Mouse (Mus musculus): ENCODE data around the gene Sectm1a.
A peak's percentile ranks its signal among the peaks of the same experiment; 100 is the strongest.
"Not testable (repeated sequence)": the region's sequence is repeated elsewhere in the genome, so short reads cannot be mapped to it uniquely, and the experiment has no call there.

Gene Sectm1a

DNA sequence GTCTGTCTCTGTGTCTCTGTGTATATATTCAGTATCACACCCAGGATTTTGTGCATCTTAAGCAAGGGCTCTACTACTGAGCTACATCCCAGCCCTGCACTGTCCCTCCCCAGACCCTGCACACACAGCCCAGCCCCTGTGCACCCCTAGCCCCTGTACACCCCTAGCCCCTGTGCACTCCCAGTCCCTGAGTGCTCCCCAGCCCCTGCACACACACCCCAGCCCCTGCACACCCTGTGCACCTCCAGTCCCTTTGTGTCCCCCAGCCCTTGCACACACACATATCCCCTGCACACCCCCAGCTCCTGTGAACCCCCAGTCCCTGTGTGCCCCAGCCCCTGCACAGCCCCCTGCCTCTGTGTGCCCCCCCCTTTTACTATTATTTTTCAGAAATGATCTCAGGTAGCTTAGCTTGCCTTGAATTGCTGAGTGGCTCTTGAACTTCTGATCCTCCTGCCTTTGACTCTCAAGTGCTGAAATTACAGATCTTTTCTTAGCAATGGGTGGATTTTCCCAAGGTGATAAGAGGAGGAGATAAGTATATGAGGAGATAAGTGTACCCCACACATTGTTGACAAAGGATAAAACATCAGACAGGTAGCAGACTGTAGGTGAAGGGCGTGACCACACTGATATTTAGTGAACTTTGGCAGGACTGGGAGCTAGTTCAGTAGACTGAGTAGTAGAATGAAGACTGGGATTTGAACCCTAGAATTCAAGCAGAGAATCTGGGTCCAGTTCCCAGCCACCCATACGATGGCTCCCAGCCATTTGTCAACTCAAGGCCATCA is 8.9 kb upstream of the Sectm1a start:
- DNase-seq = no peak

DNA sequence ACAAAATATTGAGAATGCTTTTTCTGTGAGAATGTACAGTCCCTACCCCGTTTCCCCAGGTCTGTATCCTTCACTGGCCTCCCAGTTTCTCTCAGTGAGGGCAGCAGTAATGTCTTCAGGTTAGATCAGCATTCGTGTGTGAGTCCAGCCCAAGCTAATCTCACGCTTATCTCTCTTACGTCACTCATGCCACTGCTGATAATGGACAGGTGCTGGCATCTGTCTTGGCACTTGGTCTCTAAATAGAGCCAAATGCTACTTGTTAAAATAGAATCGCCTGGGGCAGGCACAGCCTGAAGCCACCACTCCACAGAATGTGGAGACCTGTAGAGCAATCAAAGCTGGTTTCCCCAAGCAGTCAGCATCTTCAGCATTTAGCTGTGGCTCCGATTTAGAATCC is 8.0 kb upstream of the Sectm1a start:
- DNase-seq = no peak

DNA sequence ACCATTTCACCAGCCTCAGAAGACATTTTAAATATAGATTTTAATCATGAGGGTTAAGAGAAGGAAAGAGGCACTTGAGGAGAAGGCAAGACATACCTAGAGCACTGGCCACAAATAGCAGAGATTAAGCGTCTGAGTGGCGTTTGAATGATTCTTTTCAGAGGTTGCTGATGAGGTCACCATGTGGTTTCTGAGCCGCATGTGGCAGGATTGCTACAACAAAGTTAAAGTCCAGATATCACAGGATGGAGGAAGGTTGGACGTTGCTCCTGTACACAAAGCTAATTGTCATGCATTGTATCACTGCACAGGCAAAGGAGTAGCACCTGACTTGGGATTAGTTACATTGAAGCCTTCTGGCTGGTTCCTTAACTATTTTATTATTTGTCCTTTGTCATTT is 5.3 kb upstream of the Sectm1a start:
- no peak for DNase-seq

DNA sequence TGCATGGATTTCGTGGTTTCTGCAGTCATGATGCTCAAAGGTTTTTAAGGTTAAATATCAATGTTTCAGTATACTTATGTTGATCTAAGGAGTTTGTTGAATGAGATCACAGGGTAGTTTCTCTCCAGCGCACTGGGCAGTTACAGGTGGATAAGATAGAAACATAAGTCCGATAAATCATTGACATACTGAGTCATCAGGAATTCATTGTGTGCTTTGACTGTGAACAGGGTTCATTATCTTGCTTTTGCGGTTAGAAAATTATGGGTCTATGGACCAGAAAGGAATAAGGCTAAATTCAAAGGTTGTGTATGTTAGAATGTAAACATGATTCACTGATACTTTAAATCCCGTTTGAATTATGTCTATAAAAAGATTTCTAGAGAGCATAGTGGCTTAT is 4.2 kb upstream of the Sectm1a start:
- DNase-seq = no peak

GRCm38 (mm10) chr11:121082857-121083500 is 2.0 kb upstream of the Sectm1a start:
- DNase-seq = no peak

GRCm38 (mm10) chr11:121082250-121082649 is 1.2 kb upstream of the Sectm1a start:
- no peak for DNase-seq

DNA sequence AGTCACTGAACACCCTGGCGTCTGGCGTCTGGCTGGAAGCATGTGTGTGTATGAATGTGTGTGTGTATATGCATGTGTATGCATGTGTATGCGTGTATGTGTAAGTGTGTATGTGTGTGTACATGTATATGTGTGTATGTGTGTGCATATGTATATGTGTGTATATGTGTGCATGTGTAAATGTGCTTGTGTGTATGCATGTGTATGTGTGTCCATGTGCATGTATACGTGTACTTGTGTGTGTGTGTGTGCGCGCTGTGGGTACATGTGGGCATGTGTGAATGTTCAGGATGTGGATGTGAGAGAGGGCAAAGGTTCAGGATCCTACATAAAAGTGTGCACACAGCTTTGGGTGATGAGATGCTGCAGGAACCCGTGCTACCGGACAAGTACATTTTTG is 690 bp downstream of the Sectm1a start:
- no peak for DNase-seq

- DNase-seq = no peak
These were observed 5.4 kb downstream of the Sectm1a start for GRCm38 (mm10) chr11:121075655-121076054.

- not testable (repeated sequence) for DNase-seq
These were observed 11.4 kb downstream of the Sectm1a start for GRCm38 (mm10) chr11:121069662-121070061.

DNA sequence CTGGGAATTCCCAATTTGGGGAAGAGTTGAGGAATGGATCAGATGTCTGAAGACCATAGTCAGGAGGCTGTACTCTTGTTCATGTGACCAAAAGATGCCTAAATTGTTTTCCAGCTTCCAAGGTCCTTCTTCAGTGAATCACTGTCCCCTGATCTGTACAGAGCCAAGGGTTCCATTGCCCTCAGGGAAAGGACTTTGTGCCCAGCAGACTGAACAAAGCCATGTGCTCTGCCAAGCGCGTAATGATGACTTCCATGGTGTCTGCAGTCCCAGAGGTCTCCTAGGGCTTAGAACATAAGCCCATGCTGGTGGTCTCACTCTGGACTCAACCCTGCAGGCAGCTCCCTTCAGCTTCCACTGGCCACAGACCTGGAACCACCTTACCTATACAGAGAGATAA is 13.1 kb downstream of the Sectm1a start:
- DNase-seq = no peak

- no peak for DNase-seq
These were observed 16.8 kb downstream of the Sectm1a start for GRCm38 (mm10) chr11:121064197-121064596.

GRCm38 (mm10) chr11:121063379-121063778 is 17.6 kb downstream of the Sectm1a start, which contains the start of gene Sectm1b:
Gene Sectm1b, minus strand, starts transcription at chr11:121063569.
- DNase-seq = no peak

- DNase-seq = no peak
These were observed 19.4 kb downstream of the Sectm1a start for GRCm38 (mm10) chr11:121061615-121062014.

- DNase-seq = not testable (repeated sequence)
These were observed 20.5 kb downstream of the Sectm1a start for GRCm38 (mm10) chr11:121060401-121061067.

DNA sequence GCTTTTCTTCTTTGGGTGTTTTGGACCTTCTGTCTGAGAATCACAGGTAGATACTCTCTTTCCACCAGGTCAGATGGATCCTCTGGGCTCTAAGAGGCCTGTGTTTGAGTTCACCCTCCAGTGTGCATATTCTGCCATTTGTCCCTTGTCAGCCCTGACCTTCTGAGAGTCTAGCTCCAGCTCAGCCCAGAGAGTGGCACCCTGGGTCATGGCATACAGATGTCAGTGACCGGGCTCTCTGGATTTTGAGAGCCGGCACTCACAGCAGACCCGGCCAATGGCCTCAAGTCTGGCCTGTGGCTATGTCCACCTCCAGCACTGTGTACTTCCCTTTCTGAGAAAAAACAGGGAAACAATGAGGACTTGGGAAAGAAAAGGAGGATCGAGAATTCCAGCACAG is 21.5 kb downstream of the Sectm1a start:
- no peak for DNase-seq

DNA sequence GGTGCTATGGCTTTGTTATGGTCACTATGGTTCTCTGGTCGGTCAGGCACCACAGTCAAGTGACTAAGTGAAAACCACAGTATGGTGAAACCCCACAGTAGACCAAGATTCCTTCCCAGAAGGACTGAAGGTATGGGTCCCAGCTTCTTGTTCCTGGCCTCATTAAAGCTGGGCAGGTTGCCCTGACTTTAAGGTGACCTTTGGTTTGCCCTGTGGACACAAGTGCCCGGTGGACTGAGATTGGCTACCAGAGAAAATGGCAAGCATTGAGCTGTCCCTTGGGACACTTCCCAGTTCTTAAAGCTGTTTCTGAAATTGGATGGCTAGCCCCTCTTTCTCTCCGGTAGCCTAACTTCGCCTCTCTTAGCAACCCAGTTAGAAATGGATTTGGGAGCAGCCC is 22.1 kb downstream of the Sectm1a start:
- no peak for DNase-seq

DNA sequence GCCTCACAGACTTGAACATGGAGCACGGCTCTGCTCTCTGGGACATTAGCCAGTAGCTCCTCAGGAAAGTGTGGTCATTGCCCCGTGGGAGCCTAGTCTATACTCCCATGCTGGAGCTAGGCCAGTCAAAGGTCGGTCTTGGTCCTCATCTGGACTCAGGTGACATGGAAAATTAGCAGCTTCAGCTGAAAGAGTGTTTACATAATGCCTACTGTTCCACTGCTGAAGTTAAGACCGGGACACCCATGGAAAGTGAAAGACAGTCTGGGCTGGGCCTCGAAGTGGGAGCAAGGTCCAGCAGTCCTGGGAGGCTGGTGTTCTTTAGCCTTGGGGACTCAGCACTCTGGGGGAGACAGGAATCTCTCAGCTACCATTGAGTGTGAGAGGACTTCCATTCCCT is 22.9 kb downstream of the Sectm1a start:
- no peak for DNase-seq

DNA sequence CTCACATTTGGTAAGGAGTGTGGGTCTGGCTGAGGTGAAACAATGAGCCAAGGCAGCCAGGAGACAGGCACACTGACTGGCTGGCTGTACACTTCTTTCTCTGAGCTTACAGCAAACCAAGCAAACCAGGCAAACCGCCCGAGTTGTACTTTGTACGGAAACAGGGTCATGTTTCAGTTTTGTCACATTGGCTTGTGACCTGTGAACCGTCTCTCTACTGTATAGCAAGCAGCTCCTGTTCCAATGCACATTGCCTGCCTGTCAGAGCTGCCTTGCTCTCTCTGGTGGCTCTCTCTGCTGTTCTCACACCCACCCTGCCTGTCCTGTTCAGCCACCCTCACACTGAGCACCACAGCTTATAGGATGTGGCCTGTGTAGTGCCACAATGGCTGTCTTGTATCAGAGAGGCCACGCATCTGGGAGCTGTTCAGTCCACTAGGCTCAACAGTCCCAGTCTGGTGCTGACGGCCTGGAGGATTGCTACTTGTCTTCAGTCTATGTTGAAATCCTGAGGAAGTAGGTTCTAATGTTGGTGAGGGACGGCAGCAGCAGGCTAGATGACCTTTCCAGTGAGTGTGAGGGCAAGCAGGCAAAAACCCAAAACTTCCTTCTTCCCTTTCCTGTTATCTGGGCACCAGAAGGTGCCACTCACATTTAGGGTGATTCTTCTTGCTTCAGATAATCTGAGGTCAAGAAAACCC is 24.3 kb downstream of the Sectm1a start:
- DNase-seq = no peak

GRCm38 (mm10) chr11:121053536-121053935 is 27.5 kb downstream of the Sectm1a start:
- peak; percentile 79 for DNase-seq

- no peak for DNase-seq
These were observed 28.6 kb downstream of the Sectm1a start for GRCm38 (mm10) chr11:121052387-121052786.

- no peak for DNase-seq
These were observed 29.2 kb downstream of the Sectm1a start for GRCm38 (mm10) chr11:121051793-121052192.

- no peak for DNase-seq
These were observed 31.2 kb downstream of the Sectm1a start for GRCm38 (mm10) chr11:121049840-121050239.

DNA sequence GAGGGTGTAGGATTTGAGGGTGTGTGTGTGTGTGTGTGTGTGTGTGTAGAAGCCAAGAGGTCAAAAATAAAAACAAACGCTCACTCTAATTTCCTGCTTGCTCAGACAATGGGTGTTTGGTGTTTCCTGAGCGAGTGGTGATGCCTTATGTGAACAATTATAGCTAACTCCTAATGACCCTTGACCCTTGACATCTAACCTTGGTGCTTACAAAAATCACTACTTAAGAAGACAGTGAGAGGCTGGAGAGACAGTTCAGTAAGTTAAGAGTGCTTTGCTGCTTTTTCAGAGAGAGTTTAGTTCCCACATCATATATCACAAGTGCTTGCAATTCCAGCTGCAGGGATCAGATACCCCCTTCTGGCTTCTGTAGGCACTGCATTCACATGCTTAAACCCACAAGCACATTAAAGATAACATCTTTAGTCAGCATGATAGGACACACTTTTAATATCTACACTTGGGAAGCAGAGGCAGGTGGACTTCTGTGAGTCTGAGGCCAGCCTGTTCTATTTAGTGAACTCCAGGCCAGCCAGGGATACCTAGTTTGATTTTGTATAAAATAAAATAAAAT is 33.1 kb downstream of the Sectm1a start:
- DNase-seq = no peak

All from cerebellum, adult 8-10 months (tissue).